Mouse (Mus musculus): ENCODE data around the gene Nans. TPM values are rescaled to one million over a fixed set of nuclear protein-coding genes. Genes with fewer than 3 reads are reported as not detected.

The Nans gene
- polyA plus RNA-seq, 1 experiment from 2014 or later: 76.5 TPM

- H3K9ac ChIP-seq (replicated peaks): no peak overlapping the region
- H3K27me3 ChIP-seq (replicated peaks): no peaks in the 10 kb centered on the region
- no peak overlapping the region for H3K4me2 ChIP-seq
- H3K27ac ChIP-seq (replicated peaks): no peak overlapping the region
- H3K36me3 ChIP-seq: peaks cover 34% of the 10 kb centered on the region
- ATAC-seq (ENCODE audit: low FRiP score): no peak
- 96% methylated on average over 6 of the region's 6 CpGs for WGBS
- peaks cover 17% of the 10 kb centered on the region for H3K4me1 ChIP-seq
- H3K4me3 ChIP-seq (replicated peaks): no peak overlapping the region
- no peaks in the 10 kb centered on the region for H3K9me3 ChIP-seq (replicated peaks)
Measured at GRCm38 (mm10) chr4:46493071-46493470, 4.0 kb downstream of the Nans start.

GRCm38 (mm10) chr4:46495543-46495942 lies 6.5 kb downstream of the Nans start:
- peaks cover 5% of the 10 kb centered on the region for H3K4me1 ChIP-seq
- peaks cover 49% of the 10 kb centered on the region for H3K36me3 ChIP-seq
- 90% methylated on average over 12 of the region's 12 CpGs for WGBS
- H3K4me3 ChIP-seq (replicated peaks): no peak overlapping the region
- ATAC-seq (ENCODE audit: low FRiP score): no peak
- H3K27ac ChIP-seq (replicated peaks): no peak overlapping the region
- H3K9ac ChIP-seq (replicated peaks): no peak overlapping the region
- no peak overlapping the region for H3K4me2 ChIP-seq
- no peaks in the 10 kb centered on the region for H3K27me3 ChIP-seq (replicated peaks)
- H3K9me3 ChIP-seq (replicated peaks): no peaks in the 10 kb centered on the region

- no peak for ATAC-seq (ENCODE audit: low FRiP score)
- no peaks in the 10 kb centered on the region for H3K27me3 ChIP-seq (replicated peaks)
- no peaks in the 10 kb centered on the region for H3K4me1 ChIP-seq
- H3K27ac ChIP-seq (replicated peaks): no peak overlapping the region
- H3K4me2 ChIP-seq: no peak overlapping the region
- no peak overlapping the region for H3K9ac ChIP-seq (replicated peaks)
- H3K4me3 ChIP-seq (replicated peaks): no peak overlapping the region
- H3K9me3 ChIP-seq (replicated peaks): no peaks in the 10 kb centered on the region
- H3K36me3 ChIP-seq: peaks cover 64% of the 10 kb centered on the region
- WGBS: 44% methylated on average over 4 of the region's 4 CpGs
Measured at GRCm38 (mm10) chr4:46497286-46497892, 8.3 kb downstream of the Nans start.

GRCm38 (mm10) chr4:46498511-46498910 lies 9.5 kb downstream of the Nans start:
- Histone ChIP-seq H3K27ac (replicated peaks) (no peak overlapping the region), H3K36me3 (peaks cover 59% of the 10 kb centered on the region)
- 40% methylated on average over 3 of the region's 3 CpGs for WGBS

DNA sequence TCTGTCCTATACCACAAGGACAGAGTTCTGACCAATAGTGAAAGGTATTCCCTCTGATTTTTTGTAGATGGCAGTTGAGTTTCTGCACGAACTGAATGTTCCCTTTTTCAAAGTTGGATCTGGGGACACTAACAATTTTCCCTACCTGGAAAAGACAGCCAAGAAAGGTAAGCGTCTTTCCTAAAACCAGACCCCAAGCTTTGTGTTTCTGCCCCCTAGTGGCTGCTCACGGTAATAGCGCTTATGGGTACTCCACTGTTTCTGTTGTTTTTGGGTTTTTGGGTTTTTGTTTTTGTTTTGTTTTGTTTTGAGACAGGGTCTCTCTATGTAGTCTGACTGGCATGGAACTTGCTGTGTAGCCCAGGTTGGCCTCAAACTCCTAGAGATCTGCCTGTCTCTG lies 9.9 kb downstream of the Nans start:
- WGBS: 8% methylated on average over 4 of the region's 4 CpGs
- ATAC-seq (ENCODE audit: low FRiP score): no peak
- no peak overlapping the region for H3K27ac ChIP-seq (replicated peaks)
- H3K27me3 ChIP-seq (replicated peaks): no peaks in the 10 kb centered on the region
- H3K36me3 ChIP-seq: peaks cover 55% of the 10 kb centered on the region
- no peak overlapping the region for H3K4me3 ChIP-seq (replicated peaks)
- H3K9ac ChIP-seq (replicated peaks): no peak overlapping the region
- H3K4me1 ChIP-seq: no peaks in the 10 kb centered on the region
- H3K4me2 ChIP-seq: no peak overlapping the region
- no peaks in the 10 kb centered on the region for H3K9me3 ChIP-seq (replicated peaks)

More at GRCm38 (mm10) chr4:46498511-46498910, 9.5 kb downstream of the Nans start:
- no peak overlapping the region for H3K4me3 ChIP-seq (replicated peaks)
- no peak overlapping the region for H3K9ac ChIP-seq (replicated peaks)
- no peaks in the 10 kb centered on the region for H3K9me3 ChIP-seq (replicated peaks)
- no peak overlapping the region for H3K4me2 ChIP-seq
- ATAC-seq (ENCODE audit: low FRiP score): no peak
- no peaks in the 10 kb centered on the region for H3K27me3 ChIP-seq (replicated peaks)
- no peaks in the 10 kb centered on the region for H3K4me1 ChIP-seq

GRCm38 (mm10) chr4:46502606-46503502 lies 13.8 kb downstream of the Nans start:
- 61% methylated on average over 16 of the region's 16 CpGs for WGBS

DNA sequence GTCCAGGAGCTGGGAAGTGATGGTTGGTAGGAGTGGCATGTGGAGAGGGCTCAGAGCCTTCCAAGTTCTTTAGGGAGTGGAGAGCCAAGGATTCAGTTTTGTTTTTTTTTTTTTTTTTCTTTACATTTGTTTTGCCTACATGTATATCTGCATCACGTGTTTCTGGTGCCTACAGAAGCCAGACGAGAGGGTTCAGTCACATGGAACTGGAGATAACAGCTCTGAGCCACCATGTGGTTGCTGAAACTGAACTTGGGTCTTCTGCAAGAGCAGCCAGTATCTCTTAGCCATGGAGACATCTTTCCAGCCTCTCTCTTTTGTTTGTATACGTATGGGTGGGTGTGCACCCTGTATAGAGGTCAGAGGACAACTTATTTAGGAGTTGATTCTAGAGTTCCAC lies 14.8 kb downstream of the Nans start:
- peaks cover 10% of the 10 kb centered on the region; the same call in 1 of the 2 replicates for H3K4me1 ChIP-seq
- peaks cover 36% of the 10 kb centered on the region for H3K36me3 ChIP-seq
- no peak overlapping the region for H3K9ac ChIP-seq (replicated peaks)
- no peaks in the 10 kb centered on the region for H3K9me3 ChIP-seq (replicated peaks)
- WGBS: 84% methylated on average over 3 of the region's 3 CpGs
- H3K4me2 ChIP-seq: no peak overlapping the region
- no peak overlapping the region for H3K4me3 ChIP-seq (replicated peaks)
- H3K27ac ChIP-seq (replicated peaks): no peak overlapping the region
- H3K27me3 ChIP-seq (replicated peaks): peaks cover 5% of the 10 kb centered on the region
- no peak for ATAC-seq (ENCODE audit: low FRiP score)

More at GRCm38 (mm10) chr4:46502606-46503502, 13.8 kb downstream of the Nans start:
- no peak overlapping the region for H3K27ac ChIP-seq (replicated peaks)
- H3K9me3 ChIP-seq (replicated peaks): no peaks in the 10 kb centered on the region
- no peak overlapping the region for H3K4me3 ChIP-seq (replicated peaks)
- H3K4me2 ChIP-seq: no peak overlapping the region
- peaks cover 5% of the 10 kb centered on the region for H3K27me3 ChIP-seq (replicated peaks)
- H3K4me1 ChIP-seq: peaks cover 10% of the 10 kb centered on the region; the same call in 1 of the 2 replicates
- peaks cover 36% of the 10 kb centered on the region for H3K36me3 ChIP-seq
- ATAC-seq (ENCODE audit: low FRiP score): no peak
- no peak overlapping the region for H3K9ac ChIP-seq (replicated peaks)

DNA sequence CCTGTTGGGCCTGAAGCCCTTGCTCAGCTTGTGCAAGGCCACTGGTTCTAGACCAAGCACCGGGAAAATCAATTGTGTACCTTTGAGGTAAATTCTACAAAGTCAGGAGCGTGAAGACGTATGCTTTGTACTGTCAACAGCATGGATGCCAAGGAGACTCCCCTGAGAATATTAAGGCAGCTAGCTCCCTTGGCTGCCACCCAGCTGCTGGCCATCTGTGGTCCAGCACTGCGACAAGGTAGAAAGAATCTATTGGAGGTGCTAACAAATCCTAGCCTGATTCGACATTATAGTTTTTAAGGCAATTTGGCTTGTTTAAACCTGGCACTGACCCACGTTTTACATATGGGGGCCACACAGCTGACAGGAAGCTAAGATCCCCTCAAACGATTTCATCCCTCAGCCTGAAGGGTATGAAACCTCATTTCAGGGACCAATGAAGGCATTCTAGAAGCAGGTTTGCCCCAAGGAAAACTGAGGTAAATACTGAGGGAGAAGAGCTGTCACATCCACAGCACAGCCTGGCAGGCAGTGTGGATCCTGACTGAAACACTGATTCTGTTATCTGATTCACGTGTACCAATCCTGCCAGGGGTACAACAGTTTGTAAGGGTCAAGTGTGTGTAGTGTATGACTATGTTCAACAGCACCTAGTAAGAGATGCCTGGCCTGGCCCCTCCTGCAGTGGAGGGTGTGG lies 16.5 kb downstream of the Nans start:
- no peak for ATAC-seq (ENCODE audit: low FRiP score)
- no peak overlapping the region for H3K4me2 ChIP-seq
- no peaks in the 10 kb centered on the region for H3K9me3 ChIP-seq (replicated peaks)
- no peak overlapping the region for H3K27ac ChIP-seq (replicated peaks)
- H3K36me3 ChIP-seq: peaks cover 22% of the 10 kb centered on the region
- H3K9ac ChIP-seq (replicated peaks): no peak overlapping the region
- WGBS: 55% methylated on average over 8 of the region's 8 CpGs
- H3K4me1 ChIP-seq: peaks cover 10% of the 10 kb centered on the region; the same call in 1 of the 2 replicates
- H3K4me3 ChIP-seq (replicated peaks): no peak overlapping the region
- H3K27me3 ChIP-seq (replicated peaks): peaks cover 5% of the 10 kb centered on the region

GRCm38 (mm10) chr4:46506801-46507610 lies 18.0 kb downstream of the Nans start:
- H3K4me2 ChIP-seq: peak overlapping the region; percentile 81
- no peaks in the 10 kb centered on the region for H3K9me3 ChIP-seq (replicated peaks)
- H3K4me3 ChIP-seq (replicated peaks): peak overlapping the region; percentile 69
- peak; percentile 97 for ATAC-seq (ENCODE audit: low FRiP score)
- peak overlapping the region; percentile 80 for H3K9ac ChIP-seq (replicated peaks)
- peaks cover 9% of the 10 kb centered on the region for H3K36me3 ChIP-seq
- peak overlapping the region; percentile 80 for H3K27ac ChIP-seq (replicated peaks)
- WGBS: under 1% methylated on average over 93 of the region's 94 CpGs
- H3K27me3 ChIP-seq (replicated peaks): peaks cover 5% of the 10 kb centered on the region
- peaks cover 10% of the 10 kb centered on the region; the same call in 1 of the 2 replicates for H3K4me1 ChIP-seq

DNA sequence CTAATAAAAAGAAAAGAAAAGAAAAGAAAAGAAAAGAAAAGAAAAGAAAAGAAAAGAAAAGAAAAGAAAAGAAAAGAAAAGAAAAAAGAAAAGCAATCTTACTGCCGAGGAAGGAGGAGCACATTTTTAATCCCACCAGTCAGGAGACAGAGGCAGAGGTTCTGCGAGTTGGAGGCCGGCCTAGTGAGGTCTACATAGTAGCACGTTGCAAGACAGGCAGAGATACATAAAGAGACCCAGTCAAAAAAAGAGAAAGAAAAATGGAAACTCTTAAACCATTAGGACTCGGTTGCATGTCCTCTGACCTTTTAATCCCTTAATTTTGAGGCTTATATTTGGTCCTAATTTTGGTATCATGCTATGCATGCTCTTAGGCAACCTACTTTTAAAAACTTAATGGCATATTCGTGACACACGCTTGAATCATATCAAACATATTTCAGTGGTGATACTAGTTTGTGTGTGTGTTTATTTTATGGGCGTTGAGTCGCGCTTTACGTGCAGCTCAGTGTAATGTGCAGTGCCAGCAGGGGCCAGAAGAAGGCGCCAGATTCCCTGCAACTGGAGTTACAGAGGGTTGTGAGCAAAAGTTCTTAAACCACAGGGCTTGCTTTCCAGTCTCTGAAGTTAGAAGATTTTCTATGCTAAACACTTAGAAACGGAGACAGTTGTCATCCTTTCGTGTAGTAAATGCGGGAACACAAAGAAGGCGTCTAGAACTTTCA lies 18.9 kb downstream of the Nans start:
- no peak overlapping the region for H3K27ac ChIP-seq (replicated peaks)
- peaks cover 10% of the 10 kb centered on the region; the same call in 1 of the 2 replicates for H3K4me1 ChIP-seq
- H3K4me3 ChIP-seq (replicated peaks): peak overlapping the region; percentile 69
- H3K27me3 ChIP-seq (replicated peaks): peaks cover 5% of the 10 kb centered on the region
- H3K36me3 ChIP-seq: peaks cover under 1% of the 10 kb centered on the region
- no peak overlapping the region for H3K9ac ChIP-seq (replicated peaks)
- ATAC-seq (ENCODE audit: low FRiP score): peak; percentile 37; the same call in 1 of the 2 replicates
- no peaks in the 10 kb centered on the region for H3K9me3 ChIP-seq (replicated peaks)
- H3K4me2 ChIP-seq: peak overlapping the region; percentile 81
- WGBS: 13% methylated on average over 16 of the region's 16 CpGs

Data from neural tube, embryonic 15.5 days (tissue).